ENCODE assay signal across 17 mouse cellular contexts in the genomic region with DNA sequence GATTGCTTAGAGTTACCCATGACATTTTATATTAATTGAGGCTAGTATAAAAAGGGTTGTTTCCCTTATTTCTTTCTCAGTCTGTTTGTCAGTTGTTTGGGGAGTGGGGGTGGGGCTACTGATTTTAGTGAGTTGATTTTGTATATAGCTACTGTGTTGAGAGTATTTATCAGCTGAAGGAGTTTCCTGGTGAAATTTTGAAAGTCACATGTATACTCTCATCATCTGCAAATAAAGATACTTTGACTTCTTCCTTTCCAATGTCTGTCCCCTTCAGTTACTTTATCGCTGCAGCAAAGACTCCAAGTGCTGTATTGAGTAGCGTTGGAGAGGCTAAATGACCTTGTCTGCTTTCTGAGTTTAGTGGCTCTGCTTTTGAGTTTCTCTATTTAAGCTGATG.
DNase-seq lines count a peak whose midpoint lies in the region; TF ChIP-seq lines count a peak whose summit lies in the region.
"Had no signal": no experiment of that assay in that cellular context is flagged by ENCODE, and none has a peak within 500 bp of the region (broad histone marks: within the 10 kb centered on the region; RNA-seq: fewer than 3 reads in every experiment).

No protein-coding gene starts in this region.

- H3K79me2 ChIP-seq in MEL (ENCODE audit: control insufficient read depth, insufficient read depth, low read length, poor library complexity): no peaks in the 10 kb centered on the region

- no peaks in the 10 kb centered on the region for H3K27me3 ChIP-seq in MEL (ENCODE audit: control insufficient read depth in 1 of 2, insufficient read depth in 2 of 2, low read length in 2 of 2)
- H3K27me3 ChIP-seq: CH12.LX, Patski had no signal

- no peak overlapping the region for H3K4me3 ChIP-seq in MEL (ENCODE audit: control insufficient read depth in 1 of 2, insufficient read depth in 1 of 2, low read depth in 2 of 2, low read length in 2 of 2)

- no peak overlapping the region for H3K9ac ChIP-seq in MEL (ENCODE audit: control insufficient read depth, low read depth, low read length, poor library complexity, severe bottlenecking)

- peaks cover 3 to 8% of the 10 kb centered on the region in 2 experiments; a peak in 3 of 4 replicates for H3K4me1 ChIP-seq in MEL (ENCODE audit: control insufficient read depth in 1 of 2, insufficient read depth in 2 of 2, low read length in 2 of 2)

- no peak for TF ChIP-seq EP300 in MEL (IDR thresholded peaks at IDR 0.05; ENCODE audit: low read depth in 1 of 2, low read length in 2 of 2)

- TF ChIP-seq RAD21 in MEL (IDR thresholded peaks at IDR 0.05; ENCODE audit: low read depth, low read length): no peak

- no peaks in the 10 kb centered on the region for H3K9me3 ChIP-seq in MEL (replicated peaks; ENCODE audit: insufficient read depth, low read length)
- H3K9me3 ChIP-seq: G1E had no signal

- DNase-seq in MEL (ENCODE audit: low read depth, low spot score): peak; percentile 23
- DNase-seq in embryo, embryonic 9.5 days (ENCODE audit: extremely low spot score): no peak
- DNase-seq: adrenal gland, adult 2 months; adrenal gland, adult 8-10 months; adrenal gland, postnatal 10 days; adrenal gland, postnatal 14 days; adrenal gland, postnatal 25 days; adrenal gland, postnatal 36 days; B cell, adult 2 months; cerebellum, adult 11 months; cerebellum, adult 11-12 months; cerebellum, adult 18-20 months; cerebellum, adult 2 months; cerebellum, adult 8-10 months had no signal

- peaks cover 0 to 8% of the 10 kb centered on the region in 2 experiments for H3K36me3 ChIP-seq in MEL (ENCODE audit: control insufficient read depth in 1 of 2, insufficient read depth in 2 of 2, low read length in 2 of 2)

- TF ChIP-seq POLR2A in MEL (IDR thresholded peaks at IDR 0.05; ENCODE audit: control insufficient read depth in 1 of 2, insufficient read depth in 1 of 2, low read depth in 1 of 2, low read length in 2 of 2, poor library complexity in 1 of 2): no peak

- H3K27ac ChIP-seq in MEL (ENCODE audit: control insufficient read depth, low read depth, low read length): no peak overlapping the region; the same call in 1 of the 2 replicates

- no peak for TF ChIP-seq CTCF in MEL (IDR thresholded peaks at IDR 0.05 in 2 of 3, conservative IDR thresholded peaks at IDR 0.05 in 1 of 3; ENCODE audit: control insufficient read depth in 1 of 3, insufficient read depth in 1 of 3, low read depth in 2 of 3, low read length in 3 of 3, poor library complexity in 1 of 3, severe bottlenecking in 1 of 3)

TF ChIP-seq in MEL, 35 proteins besides CTCF, POLR2A, EP300 and RAD21:
- TF ChIP-seq BHLHE40 (IDR thresholded peaks at IDR 0.05; ENCODE audit: borderline replicate concordance, low read depth, low read length) (peak; percentile 52; the same call in 1 of the 2 replicates), ETS1 (IDR thresholded peaks at IDR 0.05; ENCODE audit: low read depth, low read length) (peak; percentile 54), SIN3A (IDR thresholded peaks at IDR 0.05; ENCODE audit: low read length) (no peak), GATA1 (IDR thresholded peaks at IDR 0.05; ENCODE audit: low read depth, low read length) (0 out of 2 replicates have a peak, but pooled peaks have one; percentile 25), USF1 (IDR thresholded peaks at IDR 0.05; ENCODE audit: low read depth, low read length) (peak; percentile 34; the same call in 1 of the 2 replicates)
TF ChIP-seq in MEL: peak in this region for 4.
